Mouse (Mus musculus): ENCODE measurements around the gene Set.

GRCm38 (mm10) chr2:30058418-30058817 lies 1.2 kb downstream of the Set start:
- no peak for TF ChIP-seq CTCF (IDR thresholded peaks at IDR 0.05; ENCODE audit: borderline replicate concordance, insufficient read depth, low read depth, low read length)
- no peak for TF ChIP-seq POLR2A (IDR thresholded peaks at IDR 0.05; ENCODE audit: borderline replicate concordance, insufficient read depth, low read length)
